Mouse (Mus musculus) embryo, embryonic 9.5 days (tissue): ENCODE data around the gene Adora2a.
"Not testable (repeated sequence)": the region's sequence is repeated elsewhere in the genome, so short reads cannot be mapped to it uniquely, and the experiment has no call there.

Source experiments
- DNase-seq: peaks from one replicate; pipeline ENCODE4 v3.0.0-alpha.2; 2017; ENCODE audit errors: extremely low spot score

The Adora2a gene

DNA sequence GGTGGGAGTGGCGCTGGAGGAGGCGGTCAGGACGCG lies at the start of gene Adora2a:
TSS of gene Adora2a (plus strand) at position 6 of the 36 bp plus-strand sequence.
- no peak for DNase-seq

DNA sequence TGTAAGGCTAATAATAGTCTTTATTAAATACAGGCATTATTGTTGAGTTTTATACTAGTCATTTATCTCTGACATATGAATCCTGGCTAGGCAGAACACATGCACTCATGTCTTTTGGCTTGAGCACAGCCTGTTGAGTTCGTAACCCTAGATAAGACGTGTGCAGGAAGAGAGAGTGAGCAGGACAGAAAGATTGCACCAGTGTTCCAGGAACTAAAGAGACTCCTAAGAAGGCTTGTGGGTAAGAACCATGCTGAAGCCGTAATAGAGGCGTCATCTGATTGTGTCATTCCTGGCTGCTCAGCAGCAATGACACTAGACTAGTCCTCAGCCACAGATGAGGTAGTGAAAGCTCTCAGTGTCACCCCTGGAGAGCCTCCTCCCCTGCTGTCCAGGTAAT lies 43.7 kb upstream of the Adora2a start:
- no peak for DNase-seq

DNA sequence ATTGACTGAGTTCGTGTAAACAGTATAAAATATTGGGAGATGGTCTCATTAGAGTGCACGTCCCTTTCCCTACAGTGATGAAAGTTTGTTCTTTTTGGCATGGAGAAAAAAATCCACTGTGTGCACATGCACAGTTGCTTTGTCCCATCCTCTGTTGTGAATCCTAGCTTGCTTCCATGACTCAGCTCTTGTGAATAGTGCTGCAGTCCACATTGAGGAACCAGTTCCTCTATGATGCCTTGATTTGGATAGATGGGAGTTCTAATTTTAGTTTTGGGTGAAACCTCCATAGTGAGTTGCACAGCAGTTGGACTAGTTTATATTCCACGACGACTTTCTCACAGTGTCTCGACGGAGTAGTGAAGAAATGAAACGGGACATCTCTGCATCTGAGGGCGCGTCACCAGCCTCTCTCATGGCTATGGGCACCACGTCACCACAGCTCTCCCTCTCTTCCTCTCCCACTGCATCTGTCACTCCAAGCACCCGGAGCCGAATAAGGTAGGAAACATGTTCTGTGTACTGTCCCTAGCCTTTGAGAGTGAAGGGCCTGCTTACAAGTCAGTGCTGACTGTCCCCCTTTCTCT lies 40.2 kb upstream of the Adora2a start:
- no peak for DNase-seq

DNA sequence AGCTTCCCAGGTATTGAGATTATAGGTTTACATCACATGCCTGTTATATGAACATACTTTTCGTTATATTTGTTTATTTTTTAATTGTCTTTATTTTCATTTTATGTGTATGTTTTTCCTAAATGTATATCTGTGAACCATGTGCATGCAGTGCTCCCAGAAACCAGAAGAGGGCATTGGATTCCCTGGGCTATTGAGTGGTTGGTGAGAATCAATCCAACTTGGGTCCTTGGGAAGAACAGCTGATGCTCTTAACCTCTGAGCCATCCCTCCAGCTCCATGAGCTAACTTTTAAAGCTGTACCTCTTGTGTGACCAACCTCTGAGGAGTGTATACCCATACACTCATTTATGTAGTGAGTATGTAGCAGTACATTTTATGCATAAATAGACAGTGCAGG lies 39.2 kb upstream of the Adora2a start:
- DNase-seq: no peak

DNA sequence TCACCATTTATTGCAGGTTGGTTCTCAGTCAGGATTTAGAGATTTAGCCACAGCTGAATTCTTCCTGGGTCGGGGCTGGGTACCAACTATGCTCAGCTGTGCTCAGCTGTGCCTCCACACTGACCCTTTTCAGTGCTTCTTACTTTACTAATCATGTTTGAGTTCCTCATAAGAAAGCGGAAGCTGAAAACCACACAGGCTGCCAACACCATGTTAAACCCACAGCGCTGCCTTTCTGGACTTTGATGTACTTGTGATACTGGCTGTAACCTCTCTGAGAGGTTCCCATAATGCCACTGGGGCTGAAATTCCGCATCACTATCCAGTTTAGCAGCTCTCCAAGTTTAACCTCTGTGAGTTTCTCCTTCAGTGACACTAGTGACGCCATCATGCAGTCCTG lies 34.0 kb upstream of the Adora2a start:
- DNase-seq: no peak

DNA sequence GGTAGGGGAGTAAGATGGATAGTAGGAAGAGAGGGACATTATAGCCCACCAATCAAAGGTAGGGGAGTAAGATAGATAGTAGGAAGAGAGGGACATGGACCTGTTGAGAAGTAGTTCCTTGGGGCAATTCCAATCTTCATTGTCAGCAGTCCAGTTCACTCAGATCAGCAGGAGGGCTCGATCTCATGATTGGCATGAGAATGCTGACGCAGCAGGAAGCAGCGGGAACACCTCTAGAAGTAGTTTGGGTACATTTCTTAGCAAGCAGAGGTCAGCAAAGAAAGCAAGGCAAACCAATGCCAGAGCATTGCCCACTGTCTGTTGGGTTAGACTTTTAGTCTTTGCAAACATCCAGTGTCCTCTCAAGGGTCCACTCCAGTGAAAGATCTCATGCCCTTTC lies 32.9 kb upstream of the Adora2a start:
- no peak for DNase-seq

DNA sequence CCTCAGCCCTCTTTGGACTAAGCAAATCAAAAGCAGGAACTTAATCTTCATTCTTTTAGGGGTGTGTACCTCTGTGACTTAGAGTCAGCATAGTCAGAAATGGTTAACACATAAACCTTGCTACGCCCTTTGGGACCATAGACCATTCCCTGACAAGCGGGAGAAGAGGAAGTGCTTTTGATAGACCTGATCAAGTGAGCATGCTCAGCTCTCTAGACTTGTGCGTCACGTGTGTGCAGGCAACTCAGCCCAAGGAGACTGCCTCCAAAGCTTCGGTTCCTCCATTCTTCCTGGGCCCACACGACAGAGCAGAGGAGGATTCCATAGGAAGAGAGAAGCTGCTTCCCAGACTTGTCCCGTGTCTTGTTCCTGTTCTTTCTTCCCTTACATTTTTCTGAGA lies 28.1 kb upstream of the Adora2a start:
- DNase-seq: no peak

DNA sequence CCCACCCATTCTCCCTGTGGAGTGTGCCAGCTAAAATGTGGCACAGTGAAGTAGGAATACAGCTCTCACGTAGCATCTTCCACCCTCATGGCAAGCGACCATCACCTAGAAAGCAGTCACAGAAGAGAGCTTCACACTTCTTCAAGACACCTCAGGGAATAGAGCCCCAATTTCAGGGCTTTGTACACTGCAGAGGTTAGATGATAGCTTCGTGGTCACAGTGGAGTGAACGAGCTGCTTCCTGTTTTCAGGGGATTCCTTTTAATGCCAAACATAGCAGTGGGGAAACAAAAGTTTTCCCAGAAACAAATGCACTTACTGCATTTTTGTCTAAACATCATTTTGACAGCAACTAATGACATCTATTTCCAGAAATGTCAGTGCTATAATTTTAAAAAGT lies 27.3 kb upstream of the Adora2a start:
- no peak for DNase-seq

DNA sequence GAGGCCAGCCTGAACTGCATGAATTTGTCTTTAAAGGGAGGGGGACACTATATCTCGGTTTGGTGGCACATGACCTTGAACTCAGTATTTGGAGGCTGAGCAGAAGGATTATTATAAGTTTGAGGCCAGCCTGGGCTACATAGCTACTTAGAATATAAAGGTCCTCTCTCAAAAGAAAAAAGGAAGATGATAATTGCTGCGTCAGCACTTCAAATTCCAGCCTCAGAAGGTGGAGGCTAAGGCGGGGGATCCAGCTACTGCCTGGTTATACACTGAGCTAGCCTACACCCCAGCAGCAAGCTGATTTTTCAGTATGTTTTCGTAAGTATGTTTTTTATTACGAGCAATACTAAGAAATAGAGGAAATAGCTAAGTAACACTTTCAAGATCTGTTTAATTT lies 26.0 kb upstream of the Adora2a start:
- no peak for DNase-seq

DNA sequence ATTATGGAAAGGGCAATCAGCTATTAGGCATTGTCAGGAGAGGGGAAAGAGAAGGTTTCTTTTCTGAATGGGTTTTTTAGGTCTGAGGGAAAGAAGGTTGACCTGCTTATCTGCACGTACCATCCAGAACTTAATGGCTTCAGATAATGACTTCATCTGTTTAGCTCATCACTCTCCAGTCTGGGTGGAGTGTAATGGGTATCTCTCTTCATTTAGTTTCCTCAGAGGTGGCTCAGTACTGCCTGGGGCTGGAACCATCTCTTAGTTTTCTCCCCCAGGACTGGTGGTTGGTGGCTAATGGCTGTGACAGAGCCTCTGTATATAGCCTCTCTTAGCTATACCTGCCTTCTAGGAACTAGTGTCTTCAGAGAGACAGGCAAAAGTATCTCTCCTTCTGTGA lies 25.3 kb upstream of the Adora2a start:
- DNase-seq: no peak

DNA sequence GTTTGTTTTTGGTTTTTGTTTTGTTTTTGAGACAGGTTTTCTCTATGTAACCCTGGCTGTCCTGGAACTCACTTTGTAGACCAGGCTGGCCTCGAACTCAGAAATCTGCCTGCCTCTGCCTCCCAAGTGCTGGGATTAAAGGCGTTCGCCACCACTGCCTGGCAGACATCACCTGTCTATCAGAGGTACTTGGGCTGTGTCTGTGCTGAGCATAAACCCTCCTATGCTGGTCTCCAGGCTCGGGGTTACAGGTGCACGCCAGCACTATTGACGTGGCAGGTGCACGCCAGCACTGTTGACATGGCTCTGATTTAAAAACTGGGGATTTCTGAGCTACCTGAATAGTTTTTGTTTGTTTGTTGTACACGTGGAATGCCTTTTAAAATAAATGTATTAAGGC lies 24.5 kb upstream of the Adora2a start:
- DNase-seq: not testable (repeated sequence)

DNA sequence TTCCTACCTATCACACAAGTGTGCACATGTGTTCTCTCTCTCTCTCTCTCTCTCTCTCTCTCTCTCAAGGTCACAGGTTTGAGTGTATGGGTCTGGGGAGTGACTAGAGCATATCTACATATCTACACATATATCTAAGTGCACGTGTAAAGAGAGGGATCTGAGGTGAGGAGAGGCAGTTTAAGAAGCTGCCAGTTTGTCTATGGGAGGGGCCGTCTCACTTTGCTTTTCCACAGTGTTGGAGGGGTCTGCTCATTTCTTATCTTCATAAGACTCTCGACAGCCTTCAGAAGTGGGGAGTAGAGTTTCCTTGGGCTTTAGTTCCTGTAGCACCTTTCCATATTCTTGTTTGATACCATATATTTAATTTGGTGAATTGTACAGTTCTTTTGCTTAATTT lies 23.4 kb upstream of the Adora2a start:
- no peak for DNase-seq

DNA sequence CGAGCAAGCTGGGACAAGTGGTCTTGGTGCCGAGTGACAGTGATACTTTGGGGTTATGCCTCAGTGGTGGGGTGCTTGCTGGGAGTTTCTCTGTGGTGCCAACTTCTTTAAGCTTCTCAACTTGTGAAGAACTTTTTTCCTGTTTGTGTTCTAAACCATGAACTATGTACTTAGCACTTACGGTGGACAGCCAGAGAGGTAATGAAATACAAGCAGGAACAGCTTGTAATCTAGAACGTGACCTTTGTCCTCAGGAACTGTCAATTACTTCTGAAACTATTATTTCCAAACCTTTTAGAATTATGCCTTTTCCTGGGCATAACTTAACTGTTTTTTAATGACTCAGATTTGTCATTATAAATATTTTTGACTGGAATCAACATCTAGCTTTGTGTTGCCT lies 22.3 kb upstream of the Adora2a start:
- DNase-seq: no peak

DNA sequence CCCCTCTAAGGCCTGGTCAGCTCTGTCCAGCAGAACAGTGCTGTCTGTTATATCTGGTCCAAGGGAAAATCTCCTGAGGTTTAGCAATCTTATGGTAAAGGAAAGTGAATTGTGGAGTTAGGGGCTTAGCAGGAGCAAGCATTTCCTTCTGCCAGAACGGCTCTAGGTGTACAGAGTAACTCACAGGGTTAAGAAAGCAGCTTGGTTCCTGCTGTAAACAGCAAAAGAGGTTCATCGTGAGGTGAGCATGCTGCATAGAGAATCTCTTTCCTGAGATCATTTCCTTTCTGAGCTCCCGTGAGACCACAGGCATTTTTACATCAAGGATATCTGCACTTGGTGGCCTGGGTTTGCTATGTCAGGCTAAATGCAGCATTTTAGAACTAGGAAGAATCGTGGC lies 21.8 kb upstream of the Adora2a start:
- DNase-seq: no peak

DNA sequence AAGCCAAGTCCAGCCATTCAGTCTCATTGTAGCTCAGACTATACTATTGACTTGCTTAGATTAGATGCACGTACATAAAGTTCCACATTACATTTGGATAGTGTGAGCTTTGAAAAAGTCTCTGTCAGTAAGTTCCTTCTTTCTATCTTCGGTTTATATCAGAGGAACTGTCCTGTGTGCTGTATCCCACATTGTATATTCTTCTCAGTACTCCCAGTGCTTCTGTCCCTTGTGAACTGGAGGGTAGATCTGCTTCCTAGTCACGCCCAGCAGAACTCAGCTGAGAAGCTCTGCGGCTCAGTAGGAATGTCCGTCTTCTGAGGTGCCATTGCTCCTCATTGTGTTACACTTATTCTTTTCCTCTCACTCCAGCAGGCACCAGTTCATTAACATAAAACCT lies 18.1 kb upstream of the Adora2a start:
- no peak for DNase-seq

DNA sequence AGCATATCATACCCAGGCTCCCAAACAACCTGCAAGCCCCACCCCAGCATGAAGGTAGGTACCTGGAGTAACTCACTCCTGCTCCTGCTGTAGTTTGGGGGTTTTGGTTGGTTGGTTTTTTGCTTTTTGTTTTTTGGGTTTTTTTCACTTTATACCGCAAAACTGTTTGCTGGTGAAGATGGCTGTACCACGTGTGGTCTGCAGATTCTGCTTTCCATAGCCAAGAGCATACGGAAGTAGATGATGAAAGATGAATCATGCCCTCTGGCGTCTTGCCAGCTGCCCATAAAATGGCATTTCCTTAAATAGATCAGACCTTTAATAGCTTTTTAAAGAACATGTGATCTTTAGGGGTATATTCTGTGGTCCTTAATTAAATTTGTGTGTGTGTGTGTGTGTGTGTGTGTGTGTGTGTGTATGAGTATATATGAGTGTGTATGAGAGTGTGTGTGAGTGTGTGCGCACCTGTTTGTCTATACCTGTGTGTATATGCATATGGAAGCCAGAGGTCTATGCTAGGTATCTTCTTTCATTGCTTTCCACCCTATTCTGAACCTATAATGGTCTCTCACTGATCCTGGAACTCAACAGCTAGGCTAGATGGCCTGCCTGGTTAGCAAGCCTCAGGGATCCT lies 16.8 kb upstream of the Adora2a start:
- no peak for DNase-seq

DNA sequence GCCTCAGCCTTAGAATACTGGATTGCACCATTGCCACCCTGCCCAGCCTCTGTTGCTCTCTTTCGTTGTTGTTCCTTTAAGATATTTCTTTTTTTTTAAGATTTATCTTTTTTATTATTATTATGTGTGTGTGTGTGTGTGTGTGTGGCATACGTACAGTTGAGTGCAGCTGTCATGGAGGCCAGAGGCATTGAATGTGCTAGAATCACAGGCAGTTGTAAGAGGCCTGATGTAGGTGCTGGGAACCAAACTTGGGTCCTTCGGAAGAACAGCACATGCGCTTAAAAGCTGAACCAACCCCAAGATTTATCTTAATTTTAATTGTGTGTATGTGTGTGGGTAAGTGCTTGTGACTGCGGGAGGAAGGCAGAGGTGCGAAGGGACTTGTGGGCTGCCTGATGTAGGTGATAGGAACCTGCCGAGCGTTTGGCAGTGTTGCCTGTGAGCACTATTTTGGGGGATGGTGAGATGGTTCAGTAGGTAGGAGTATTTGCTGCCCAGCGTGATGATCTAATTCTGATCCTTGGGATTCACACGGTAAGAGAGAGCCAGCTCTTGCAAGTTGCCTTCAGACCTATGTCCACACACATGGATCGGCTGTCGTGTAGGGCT lies 15.4 kb upstream of the Adora2a start:
- no peak for DNase-seq

DNA sequence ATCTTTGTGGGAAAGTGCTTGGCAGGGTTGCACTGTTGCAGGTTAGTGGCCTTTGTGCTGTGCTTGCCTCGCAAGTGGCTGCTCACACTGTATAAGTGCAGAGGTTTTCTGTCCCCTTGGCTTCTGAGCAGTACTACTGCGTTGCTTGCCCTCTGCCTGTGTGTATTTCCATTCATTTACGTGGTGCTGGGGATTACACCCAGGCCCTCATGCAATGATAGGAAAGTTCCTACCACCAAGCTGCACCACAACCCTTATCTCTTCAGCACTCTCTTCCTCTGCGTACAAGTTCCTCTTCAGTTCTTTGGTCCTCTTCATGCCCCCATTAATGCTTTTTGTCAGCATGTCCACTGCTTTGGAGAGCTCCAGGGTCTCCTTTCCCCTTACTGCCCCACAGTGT lies 14.7 kb upstream of the Adora2a start:
- no peak for DNase-seq

DNA sequence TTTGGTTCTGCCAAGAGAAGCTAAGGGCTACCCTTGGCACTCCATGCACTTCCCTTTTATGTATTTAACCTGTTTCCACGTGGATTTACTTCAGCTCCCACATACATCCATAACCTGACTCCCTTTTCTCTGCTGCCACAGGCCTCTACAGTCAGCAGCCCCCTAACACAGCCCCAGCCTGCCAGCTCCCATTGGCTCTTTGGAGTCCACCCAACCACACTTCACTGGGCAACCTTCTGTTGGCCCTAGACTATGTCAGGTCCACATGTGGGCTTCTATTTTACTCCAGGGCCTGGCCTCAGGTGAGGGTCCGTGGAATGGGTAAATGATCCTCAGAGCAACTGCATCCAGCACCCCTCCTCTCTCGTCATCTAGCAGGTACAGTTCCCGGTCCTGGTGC lies 14.1 kb upstream of the Adora2a start:
- no peak for DNase-seq

DNA sequence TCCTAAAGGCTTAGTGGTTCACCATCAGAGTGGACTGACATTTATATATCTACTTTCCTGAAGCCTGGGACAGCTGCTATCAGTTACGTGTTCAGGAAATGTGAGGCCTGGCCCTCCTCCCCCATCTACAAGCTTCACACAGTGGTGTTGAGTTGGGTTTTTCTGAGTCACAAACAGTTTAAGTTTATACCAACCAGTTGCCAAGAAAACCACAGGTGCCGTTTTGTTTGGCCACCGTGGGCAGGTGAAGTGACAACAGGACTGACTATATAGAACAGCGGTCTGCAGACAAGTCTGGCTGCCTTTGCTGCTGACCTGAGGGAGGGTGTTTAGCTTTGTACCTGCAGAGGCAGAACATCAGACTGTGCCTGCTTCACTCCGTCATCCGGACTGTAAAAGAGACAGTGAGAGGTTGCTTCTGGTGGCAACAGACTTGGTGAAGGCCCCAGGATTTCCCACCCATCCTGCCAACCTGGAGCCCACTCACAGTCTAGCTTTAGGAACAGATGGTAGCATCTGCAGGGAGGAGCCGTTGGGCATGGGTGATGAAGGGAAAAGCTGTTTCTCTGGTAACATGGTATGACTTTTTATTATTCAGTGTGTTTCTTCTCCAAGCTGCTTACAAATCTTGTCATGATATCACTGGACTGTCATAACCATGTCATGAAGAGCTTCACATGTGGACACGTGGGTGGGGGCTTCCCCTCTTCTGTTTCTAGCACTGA lies 13.2 kb upstream of the Adora2a start:
- no peak for DNase-seq

DNA sequence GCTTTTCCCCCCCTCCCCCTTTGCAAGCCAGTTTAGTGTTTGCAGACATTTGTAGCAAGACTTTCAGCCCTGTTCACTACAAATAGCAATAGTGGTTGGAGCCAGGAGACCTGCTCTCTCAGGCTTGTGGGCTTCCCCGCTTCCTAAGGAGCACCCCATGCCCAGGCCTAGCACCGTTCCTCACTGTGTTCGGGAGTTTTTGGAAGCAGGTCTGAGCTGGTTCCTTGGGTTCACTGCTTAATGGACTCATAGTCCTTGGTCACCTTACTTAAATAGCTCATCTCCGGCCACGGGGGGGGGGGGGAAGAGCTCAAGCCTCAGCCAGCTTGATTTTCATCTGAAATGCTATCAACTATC lies 12.7 kb upstream of the Adora2a start:
- DNase-seq: no peak

DNA sequence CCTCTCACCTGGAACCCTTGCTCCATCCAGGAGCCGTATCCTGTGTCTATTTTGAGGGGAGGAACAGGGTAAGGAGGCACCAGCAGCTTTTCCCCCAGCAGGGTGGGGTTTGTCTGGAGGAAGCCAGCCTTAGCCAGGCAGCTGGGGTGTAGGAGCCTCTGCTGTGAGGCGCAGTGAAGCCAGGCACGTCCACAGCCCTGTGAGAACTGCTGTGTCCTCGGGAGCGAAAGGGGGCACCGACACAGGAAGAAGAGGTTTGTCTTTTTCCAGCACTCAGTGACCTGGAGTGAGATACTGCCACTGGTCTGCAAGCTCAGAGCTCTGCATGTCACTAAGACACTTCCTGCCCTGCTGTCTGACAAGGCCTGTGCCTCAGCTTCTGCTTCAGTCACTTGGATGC lies 12.3 kb upstream of the Adora2a start:
- no peak for DNase-seq

DNA sequence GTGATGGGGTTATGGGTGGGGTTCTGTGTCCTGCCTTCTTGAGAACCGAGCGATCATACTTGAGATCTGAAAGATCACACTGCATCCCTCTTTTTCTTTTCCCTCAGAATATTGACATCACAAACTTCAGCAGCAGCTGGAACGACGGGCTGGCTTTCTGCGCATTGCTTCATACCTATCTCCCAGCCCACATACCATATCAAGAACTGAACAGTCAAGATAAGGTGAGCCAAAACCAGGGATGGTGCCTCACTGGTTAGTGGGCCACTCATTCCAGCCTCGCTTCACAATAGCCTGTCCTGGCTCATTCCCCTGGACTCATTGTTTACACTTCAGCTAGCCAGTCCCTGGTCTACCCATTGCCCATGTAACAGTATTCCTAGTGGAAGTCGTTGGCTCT lies 9.5 kb upstream of the Adora2a start:
- DNase-seq: no peak

DNA sequence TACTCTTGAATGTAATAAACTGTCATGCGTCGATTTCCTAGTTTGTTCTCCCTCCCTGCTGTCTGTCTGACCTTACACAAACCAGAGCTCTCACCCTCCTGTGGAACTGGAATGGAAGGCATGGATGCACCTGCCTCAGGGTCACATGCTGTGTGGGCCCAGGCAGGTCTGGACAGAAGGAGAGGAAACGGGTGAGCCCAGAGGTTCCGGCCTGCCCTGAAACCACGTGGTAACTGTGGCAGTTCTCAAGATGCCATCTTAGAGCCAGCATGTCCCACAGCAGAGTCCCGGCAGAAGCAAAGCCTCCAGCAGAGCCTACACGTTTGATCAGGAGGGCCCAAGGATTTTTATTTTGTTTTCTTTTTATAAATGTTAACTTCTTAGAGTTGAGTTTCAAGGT lies 4.3 kb upstream of the Adora2a start:
- DNase-seq: no peak
